Mouse (Mus musculus): Measurements from ENCODE around the gene Cog4.
"Not testable (repeated sequence)": the region's sequence is repeated elsewhere in the genome, so short reads cannot be mapped to it uniquely, and the experiment has no call there.

Gene Cog4

GRCm38 (mm10) chr8:110928435-110928834, 82.0 kb downstream of the Cog4 start:
- no peak for DNase-seq

- DNase-seq = no peak
Observed at GRCm38 (mm10) chr8:110929066-110929465, 82.7 kb downstream of the Cog4 start.

GRCm38 (mm10) chr8:110929672-110930071, 83.3 kb downstream of the Cog4 start:
- DNase-seq = not testable (repeated sequence)

- DNase-seq = peak; percentile 65 to 66
Observed at GRCm38 (mm10) chr8:110931176-110931939, 85.0 kb downstream of the Cog4 start.

All from kidney, adult 8-10 months (tissue).